Mouse (Mus musculus) embryonic fibroblast, embryonic 13.5 days (primary cell): Measurements from ENCODE around the gene Lrsam1. TPM values are rescaled to one million over a fixed set of nuclear protein-coding genes. Genes with fewer than 3 reads are reported as not detected.

Experiments
- H3K27ac ChIP-seq: 2 replicates; pipeline ENCODE4 v1.5.1; 2012; ENCODE audit warnings: low read length, control low read depth, inconsistent platforms; ENCODE audit not compliant: insufficient read depth
- H3K4me1 ChIP-seq: 2 replicates; pipeline ENCODE4 v1.6.1; 2011; ENCODE audit warnings: low read length; ENCODE audit not compliant: control insufficient read depth, insufficient read depth
- H3K4me3 ChIP-seq: 2 replicates; pipeline ENCODE4 v1.5.1; 2011; ENCODE audit warnings: mild to moderate bottlenecking, control low read depth, low read length; ENCODE audit not compliant: insufficient read depth
- CTCF ChIP-seq: IDR thresholded peaks from 2 replicates; pipeline ENCODE4 v1.5.1; 2011; ENCODE audit warnings: mild to moderate bottlenecking, control low read depth, low read length, moderate library complexity, borderline replicate concordance; ENCODE audit not compliant: insufficient read depth
- POLR2A ChIP-seq: IDR thresholded peaks from 2 replicates; pipeline ENCODE4 v1.6.1; 2011; ENCODE audit warnings: low read depth, mild to moderate bottlenecking, control low read depth, low read length, moderate library complexity
- polyA plus RNA-seq: library from polyadenylated mRNA; stranded (reverse); fragments of >200 nt; gene quantifications from 2 replicates; pipeline ENCODE4 v1.2.4, GENCODE M21; 2011; ENCODE audit warnings: low read depth; ENCODE audit not compliant: missing spikeins, insufficient read length

Lrsam1 gene
- polyA plus RNA-seq, 1 experiment = 15.3 TPM

DNA sequence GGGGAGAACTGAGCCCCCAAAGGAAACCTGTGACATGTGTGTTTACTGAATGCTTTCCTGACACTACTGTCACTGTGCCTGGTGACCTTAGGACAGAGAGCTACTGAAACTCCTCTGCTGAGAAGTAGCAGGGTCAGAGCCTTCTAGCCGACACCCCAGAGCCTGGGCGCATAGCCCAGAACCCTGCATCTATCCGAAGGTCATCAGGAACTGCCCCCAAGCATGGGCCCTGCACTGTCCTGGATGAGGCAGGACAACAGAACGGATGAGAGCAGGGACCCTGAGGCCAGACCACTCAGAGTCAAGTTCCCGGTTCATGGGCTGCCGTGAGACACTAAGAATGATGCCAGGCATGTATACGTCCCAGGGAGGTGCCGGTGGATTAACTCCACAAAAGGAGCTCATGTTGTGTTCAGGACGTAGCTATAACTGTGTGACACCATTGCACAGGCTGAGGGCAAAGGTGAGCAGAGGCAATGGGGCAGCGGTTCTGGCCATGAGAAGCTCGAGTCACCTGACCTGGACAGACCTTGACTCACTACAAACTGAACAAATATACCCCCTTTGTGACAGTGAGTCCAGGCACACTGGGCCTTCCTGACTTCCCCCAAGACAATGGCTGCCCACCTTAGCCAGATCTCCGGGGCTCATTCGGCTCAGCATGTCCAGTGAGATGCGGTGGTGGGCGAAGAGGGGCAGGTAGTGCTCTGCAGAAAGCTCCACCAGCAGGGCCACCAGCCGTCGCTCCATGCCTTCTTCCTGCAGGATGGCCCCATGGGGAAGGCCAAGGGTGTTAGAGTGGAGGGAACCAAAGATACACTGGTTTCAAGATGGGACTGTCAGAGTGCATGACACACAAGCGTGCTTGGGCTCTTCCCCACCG, 32.2 kb downstream of the Lrsam1 start:
- Histone ChIP-seq H3K4me1 (no peaks in the 10 kb centered on the region; the same call in 1 of the 2 replicates), H3K4me3 (no peak overlapping the region), H3K27ac (no peak overlapping the region)
- TF ChIP-seq CTCF (no peak), POLR2A (no peak)

DNA sequence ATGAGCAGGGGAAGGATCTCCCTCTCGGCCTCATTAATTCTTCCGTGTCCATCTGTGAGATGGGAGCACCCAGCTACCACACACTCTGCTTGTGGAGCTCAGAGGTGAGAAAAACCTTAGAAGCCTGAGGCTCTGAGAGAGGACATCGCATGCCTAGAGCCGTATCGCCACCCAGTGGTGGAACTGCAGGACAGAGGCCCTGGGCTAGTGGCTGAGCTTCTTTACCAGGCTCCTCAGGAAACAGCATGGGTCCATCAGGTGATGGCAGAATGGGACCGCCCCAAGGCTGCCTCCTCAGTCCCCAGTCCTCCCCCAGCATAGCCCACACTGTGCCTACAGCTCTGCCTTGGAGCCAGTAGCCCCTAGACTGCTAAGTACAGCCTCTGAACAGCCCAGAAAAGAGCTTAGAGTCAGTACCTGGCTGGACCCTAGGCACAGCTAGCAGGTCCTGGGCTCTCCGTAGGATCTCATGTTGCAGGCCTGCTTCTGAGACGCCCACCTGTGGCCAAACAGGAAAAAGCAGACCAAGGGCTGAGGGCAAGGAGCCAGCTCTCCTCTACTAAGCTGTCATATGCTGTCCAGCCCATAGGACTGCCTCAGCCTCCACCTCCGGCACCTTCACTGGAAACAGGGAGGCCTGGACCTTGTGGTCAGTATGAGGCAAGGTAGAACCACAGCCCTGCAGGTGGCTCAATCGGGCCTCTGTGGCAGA, 33.0 kb downstream of the Lrsam1 start:
- TF ChIP-seq CTCF (peak; percentile 87), POLR2A (no peak)
- H3K27ac ChIP-seq = peak overlapping the region; percentile 86
- no peaks in the 10 kb centered on the region; the same call in 1 of the 2 replicates for H3K4me1 ChIP-seq
- H3K4me3 ChIP-seq = no peak overlapping the region

DNA sequence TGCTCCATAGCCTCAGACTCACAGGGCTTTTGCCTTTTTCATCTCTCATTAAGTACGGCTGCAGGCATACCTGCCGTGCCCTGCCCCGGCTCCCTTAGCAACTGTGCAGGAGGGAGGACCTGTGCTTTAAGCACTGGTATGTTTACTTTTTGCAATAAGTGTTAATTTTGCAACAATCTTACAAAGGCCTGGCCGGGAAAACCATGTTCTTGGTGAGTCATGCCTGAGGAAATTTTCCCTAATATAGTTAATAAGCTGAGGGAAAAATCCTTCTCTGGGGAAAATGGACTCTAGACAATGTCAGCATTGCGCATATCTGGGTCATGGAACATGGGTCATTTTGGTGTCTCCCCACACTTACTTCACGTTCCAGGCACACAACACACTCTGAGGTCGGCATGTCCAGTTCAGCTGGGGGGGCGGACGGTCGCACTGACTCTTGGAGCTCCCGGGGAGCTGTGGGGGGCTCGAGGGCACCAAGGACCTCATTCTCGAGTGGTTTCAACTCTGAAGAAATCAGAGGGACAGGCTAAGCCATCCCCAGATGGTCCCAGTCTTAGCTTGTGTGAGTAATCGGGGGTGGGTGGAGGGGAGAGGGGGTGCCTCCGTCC, 33.7 kb downstream of the Lrsam1 start:
- peak overlapping the region; percentile 86 for H3K27ac ChIP-seq

DNA sequence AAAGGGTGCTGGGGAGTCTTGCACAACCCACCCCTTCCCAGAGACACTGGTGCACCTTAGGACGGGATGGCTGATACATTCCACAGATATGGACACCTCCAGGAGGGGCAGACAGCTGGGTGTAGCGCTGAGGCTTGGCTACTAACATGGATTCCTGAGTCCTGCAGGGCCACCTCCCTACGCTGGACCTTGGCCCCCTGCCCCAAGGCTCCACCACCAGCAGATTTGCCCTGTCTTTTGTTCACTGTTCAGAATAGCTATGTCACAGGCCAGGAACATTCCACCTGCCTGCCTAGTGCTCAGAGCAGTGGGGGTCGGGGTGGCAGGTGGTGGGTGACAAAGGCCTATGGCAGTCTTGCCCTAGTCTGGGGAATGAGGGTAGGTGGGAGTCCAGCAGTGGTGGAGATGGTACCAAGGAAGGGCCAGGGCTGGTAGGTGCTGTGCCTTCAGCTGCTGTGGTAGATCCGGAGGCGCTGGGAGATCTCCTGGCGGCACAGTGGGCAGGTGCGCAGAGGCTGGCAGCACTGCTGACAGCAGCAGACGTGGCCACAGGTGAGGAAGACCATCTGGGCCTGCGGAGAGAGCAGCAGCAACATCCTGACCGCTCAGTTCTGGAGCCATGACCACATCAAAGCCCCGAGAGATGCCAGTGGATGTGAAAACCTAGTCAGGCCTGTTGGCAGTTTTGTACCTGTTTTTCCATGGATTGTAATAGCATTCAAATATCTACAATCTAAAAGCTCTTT, 34.9 kb downstream of the Lrsam1 start:
- peak overlapping the region; percentile 66; the same call in 1 of the 2 replicates for H3K27ac ChIP-seq
- H3K4me3 ChIP-seq = no peak overlapping the region
- no peak for TF ChIP-seq CTCF
- no peak for TF ChIP-seq POLR2A
- no peaks in the 10 kb centered on the region; the same call in 1 of the 2 replicates for H3K4me1 ChIP-seq

More for the DNA sequence above, 33.7 kb downstream of the Lrsam1 start:
- Histone ChIP-seq H3K4me1 (no peaks in the 10 kb centered on the region; the same call in 1 of the 2 replicates), H3K4me3 (no peak overlapping the region)
- TF ChIP-seq CTCF (no peak), POLR2A (no peak)

DNA sequence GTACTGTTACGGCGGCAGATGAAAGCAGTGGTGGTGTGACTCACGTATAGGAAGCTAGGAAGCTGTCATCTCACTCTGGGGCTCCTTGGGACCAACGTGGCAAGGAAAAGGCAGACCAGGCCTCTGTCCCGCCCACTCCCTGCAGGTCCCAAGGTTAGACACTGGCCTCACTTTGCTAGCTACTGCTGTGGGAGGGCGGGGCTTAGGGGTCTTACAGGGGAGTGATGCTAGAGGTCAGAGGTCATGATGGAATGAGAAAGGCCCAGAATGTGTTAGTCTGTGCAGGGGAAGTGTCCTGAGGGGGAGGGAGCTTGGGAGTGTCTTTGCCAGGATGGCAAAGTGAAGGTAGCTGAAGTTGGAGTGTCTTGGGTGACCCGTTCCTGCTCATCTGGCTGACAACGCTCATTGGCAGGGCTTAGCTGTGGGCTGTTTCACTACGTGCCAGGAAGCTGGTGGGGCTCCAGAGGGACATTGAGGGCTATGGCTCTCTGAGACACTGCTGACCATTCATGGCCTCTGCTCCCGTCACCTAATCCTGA, 37.0 kb downstream of the Lrsam1 start:
- no peak overlapping the region for H3K4me3 ChIP-seq
- H3K4me1 ChIP-seq = no peaks in the 10 kb centered on the region; the same call in 1 of the 2 replicates
- H3K27ac ChIP-seq = no peak overlapping the region; the same call in 1 of the 2 replicates
- TF ChIP-seq CTCF (no peak), POLR2A (no peak)

DNA sequence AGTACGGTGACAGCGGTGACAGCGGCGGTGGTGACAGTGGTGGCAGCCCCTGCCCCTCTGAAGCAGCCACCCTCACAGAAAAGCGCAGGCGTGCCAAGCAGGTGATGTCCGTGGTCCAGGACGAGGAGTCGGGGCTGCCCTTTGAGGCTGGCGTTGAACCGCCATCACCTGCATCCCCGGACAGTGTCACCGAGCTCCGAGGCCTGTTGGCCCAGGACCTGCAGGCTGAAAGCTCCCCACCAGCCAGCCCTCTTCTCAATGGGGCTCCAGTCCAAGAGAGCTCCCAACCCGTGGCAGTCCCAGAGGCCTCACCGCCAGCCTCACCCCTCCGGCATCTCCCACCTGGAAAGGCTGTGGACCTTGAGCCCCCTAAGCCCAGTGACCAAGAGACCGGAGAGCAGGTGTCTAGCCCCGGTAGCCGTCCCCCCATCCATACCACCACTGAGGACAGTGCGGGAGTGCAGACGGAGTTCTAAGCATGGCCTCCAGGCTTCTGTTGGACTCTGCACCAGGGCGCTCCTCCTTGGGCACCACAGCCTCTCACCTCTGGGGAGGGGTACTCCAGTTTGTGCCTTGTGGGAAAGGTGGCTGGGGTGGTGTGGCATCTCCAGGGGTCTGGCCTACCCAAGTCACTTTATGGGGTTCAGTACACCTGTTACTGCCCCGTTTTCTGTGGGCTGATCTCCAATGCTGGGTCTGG, 37.7 kb downstream of the Lrsam1 start:
- Histone ChIP-seq H3K4me1 (no peaks in the 10 kb centered on the region; the same call in 1 of the 2 replicates), H3K4me3 (no peak overlapping the region), H3K27ac (no peak overlapping the region)
- no peak for TF ChIP-seq CTCF
- no peak for TF ChIP-seq POLR2A

DNA sequence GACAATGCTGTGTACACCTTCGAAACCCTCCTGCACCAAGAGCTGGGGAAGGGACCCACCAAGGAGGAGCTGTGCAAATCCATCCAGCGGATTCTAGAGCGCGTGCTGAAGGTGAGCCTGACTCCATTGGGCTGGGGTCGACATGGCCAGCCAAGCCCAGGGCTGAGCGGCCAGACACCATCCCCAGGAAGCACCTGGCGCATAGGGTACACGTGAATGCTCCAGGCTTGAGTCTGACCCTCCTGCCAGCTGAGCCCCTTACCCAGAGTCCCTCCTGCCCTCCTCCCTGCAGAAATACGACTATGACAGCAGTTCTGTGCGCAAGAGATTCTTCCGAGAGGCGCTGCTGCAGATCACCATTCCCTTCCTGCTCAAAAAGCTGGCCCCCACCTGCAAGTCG, 38.9 kb downstream of the Lrsam1 start:
- no peak overlapping the region for H3K27ac ChIP-seq
- TF ChIP-seq CTCF (no peak), POLR2A (no peak)
- peaks cover 4% of the 10 kb centered on the region; the same call in 1 of the 2 replicates for H3K4me1 ChIP-seq
- no peak overlapping the region for H3K4me3 ChIP-seq

DNA sequence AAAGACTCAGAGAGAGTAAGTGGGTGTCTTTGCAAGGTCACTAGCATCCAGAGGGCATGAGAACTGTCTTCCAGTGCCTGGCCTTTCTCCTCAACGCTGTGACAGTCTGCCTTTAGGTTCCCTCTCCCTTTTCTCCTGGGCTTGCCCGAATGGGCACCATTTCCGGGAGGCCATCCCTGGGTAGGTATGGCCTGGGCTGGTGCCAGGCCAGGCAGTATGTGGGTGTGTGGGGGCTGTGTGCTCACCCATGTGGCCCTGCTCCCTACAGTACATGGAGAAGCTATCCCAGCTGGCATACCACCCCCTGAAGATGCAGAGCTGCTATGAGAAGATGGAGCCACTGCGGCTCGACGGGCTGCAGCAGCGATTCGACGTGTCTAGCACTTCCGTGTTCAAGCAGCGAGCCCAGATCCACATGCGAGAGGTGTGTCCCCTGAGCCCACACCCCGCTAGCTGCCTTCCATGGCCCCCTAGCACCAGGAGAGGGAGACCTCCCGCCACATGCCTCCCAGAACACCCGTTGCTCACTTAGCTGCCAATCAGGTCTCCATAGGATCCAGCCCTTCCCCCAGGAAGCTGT, 39.5 kb downstream of the Lrsam1 start:
- H3K27ac ChIP-seq = no peak overlapping the region
- TF ChIP-seq POLR2A = no peak
- TF ChIP-seq CTCF = no peak

More for the DNA sequence above, 39.5 kb downstream of the Lrsam1 start:
- Histone ChIP-seq H3K4me1 (peaks cover 9% of the 10 kb centered on the region; the same call in 1 of the 2 replicates), H3K4me3 (no peak overlapping the region)
